Mouse (Mus musculus) adipose tissue, adult 10 weeks (tissue): ENCODE measurements around the gene Hist1h2be. TPM values are rescaled to one million over a fixed set of nuclear protein-coding genes. Genes with fewer than 3 reads are reported as not detected.

Source experiments
- polyA plus RNA-seq: library from polyadenylated mRNA; stranded (reverse); fragments of 350-450 nt; fragmentation: Illumina TruSeq; extraction: RNeasy Lipid Tissue Mini Kit (QIAGEN cat#74804); gene quantifications from one replicate; pipeline ENCODE4 v1.2.3, GENCODE M21; 2014; ENCODE audit warnings: low read depth, low replicate concordance

Hist1h2be gene
- 7.3 TPM for polyA plus RNA-seq

DNA sequence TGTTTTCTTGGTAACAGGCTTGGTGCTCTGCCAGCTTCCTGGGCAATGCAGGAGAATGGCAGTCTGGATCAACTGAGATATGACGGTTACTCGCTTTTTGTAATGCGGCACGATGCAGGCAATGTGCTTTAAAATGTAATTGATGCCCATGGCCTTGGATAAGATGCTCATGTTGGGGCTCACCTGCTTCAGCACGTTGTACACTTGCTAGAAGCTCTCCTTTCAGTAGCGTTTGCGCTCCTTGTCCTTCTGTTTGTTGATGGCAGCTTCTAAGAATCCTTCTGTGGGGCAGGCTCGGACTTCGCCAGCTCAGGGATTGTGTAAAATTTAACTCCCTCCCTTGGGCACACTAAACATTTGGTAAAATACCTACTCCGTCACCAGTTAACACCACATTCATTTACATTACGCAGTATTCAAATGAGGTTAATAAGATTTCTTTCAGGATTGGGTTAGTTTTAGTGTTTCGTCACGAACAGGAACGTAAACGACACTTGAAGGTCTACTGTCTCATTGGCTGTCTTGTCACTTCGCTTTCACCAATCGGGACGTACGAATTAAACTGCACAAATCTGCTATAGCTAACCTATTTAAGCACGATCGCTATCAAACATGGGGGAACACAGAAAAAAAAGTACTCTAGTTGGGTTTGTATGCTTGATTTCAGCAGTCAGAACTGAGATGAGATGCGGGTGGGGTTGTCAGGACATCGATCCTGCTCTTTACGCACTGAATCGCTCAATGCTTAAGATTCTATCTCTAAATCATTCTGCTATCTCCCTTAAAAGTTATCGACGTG lies at the start of gene Hist1h2be:
Gene Hist1h2be (minus strand): TSS at position 392 of the 799 bp plus-strand sequence.

DNA sequence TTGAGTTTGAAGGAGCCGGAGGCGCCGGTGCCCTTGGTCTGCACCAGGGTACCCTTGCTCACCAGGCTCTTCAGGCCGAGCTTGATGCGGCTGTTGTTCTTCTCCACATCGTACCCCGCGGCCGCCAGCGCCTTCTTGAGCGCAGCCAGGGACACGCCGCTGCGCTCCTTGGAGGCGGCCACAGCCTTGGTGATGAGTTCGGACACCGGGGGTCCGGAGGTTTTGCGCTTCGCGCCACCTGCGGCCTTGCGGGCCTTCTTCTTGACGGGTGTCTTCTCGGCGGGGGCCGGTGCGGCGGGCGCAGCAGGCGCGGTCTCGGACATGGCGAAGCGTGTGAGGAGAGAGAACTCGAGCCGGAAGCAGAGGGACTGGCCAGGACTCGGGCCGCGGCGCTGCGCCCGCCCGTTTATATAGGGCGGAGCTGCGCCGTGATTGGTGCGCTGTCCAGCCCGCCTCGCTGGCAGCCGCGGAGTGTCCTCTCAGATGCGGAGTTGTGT lies 1.3 kb upstream of the Hist1h2be start, which contains the start of gene Hist1h1e:
Gene Hist1h1e (minus strand): TSS at position 384 of the 497 bp plus-strand sequence.

DNA sequence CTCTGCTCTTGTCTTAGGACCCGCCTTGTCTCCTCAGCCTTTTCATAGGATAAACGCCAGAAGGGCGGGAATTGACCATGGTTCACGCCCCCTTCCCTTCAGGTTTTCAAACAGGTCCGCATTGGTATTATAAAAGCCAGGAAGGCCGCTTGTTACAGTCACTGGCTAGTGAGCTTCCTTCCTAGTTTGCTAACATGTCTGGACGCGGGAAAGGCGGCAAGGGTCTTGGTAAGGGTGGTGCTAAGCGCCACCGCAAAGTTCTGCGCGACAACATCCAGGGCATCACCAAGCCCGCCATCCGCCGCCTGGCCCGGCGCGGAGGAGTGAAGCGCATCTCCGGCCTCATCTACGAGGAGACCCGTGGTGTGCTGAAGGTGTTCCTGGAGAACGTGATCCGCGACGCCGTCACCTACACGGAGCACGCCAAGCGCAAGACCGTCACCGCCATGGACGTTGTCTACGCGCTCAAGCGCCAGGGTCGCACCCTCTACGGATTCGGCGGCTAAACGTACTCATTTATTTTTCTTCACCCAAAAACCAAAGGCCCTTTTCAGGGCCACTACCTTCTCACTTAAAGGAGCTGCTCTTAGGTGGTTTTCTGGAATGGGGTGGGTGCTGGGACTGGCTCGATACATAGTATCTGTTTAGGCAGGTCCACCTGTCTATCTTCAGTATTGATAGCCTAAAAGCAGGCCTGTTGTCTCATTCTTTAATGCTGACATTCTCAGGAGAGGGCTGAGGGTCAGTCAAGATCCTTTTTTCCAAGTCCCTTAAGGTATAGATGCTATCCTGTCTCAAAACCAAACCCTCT lies 39.3 kb downstream of the Hist1h2be start, which contains the start of gene Hist1h4d:
Gene Hist1h4d (plus strand): TSS at position 191 of the 811 bp plus-strand sequence.

DNA sequence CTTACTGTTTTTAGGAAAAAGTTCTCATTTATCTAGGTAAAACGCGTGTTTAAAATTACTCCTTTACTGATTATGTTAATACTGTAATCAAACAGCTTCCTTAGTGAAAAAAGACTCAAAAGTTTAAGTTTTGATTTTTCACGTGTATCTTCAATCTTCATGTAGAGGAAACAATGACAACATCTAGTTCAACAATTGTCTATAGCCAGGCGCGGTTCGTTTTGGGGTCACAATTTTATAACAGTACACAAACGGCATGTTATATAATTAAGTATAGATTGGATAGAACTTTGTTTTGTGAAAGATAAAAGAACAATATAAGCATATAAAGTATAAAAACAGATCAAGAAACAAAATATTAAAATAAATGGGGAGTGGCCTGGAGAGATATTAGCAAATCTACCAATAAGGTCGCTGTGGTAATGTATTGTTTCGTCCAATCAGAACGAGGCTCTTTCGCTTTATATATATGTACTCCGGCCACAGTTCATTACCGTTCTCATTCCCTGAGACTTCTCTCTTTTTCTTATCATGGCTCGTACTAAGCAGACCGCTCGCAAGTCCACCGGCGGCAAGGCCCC lies 45.6 kb downstream of the Hist1h2be start, which contains the start of gene Hist1h3d:
Gene Hist1h3d (plus strand): TSS at position 493 of the 581 bp plus-strand sequence.

DNA sequence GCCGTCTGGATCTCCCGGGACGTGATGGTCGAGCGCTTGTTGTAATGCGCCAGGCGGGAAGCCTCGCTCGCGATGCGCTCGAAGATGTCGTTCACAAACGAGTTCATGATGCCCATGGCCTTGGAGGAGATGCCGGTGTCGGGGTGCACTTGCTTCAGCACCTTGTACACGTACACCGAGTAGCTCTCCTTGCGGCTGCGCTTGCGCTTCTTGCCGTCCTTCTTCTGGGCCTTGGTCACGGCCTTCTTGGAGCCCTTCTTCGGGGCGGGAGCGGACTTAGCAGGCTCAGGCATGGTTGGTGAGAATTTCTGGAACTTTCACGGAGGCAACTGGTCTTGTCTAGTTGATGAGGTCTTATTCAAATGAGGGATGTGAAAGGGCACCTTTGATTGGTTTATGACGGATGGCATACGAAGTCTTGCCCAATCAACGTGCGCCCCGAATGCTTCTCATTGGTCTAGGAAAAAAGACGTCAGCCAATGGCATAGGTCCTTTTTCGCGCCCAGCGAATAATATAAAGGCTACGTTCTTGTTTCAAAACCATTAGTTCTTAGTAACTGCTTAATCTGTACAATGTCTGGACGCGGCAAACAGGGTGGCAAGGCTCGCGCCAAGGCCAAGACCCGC lies 46.9 kb downstream of the Hist1h2be start, which contains the start of the genes Hist1h2bf and Hist1h2ad:
Gene Hist1h2bf (minus strand): TSS at position 299 of the 627 bp plus-strand sequence.
Gene Hist1h2ad (plus strand): TSS at position 484 of the 627 bp plus-strand sequence.

DNA sequence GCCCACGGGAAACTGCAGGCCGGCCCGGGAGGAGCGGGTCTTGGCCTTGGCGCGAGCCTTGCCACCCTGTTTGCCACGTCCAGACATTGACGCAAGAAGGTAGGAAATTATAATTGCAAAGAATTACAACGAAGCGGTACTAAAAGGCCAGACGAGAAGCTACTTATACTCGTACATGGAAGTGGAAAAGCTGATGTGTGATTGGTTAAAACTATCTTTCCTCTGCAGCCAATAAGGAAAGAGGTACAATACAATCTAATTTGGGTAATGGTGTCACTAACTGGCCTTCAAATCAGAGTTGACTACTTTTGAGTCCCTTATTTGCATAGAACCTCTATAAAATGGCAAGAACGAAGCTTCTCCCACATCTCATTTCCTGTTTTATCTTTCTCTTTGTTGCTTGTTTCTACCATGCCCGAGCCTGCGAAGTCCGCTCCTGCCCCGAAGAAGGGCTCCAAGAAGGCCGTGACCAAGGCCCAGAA lies 49.9 kb downstream of the Hist1h2be start, which contains the start of the genes Hist1h2ae and Hist1h2bg:
Gene Hist1h2ae (minus strand): TSS at position 199 of the 482 bp plus-strand sequence.
Gene Hist1h2bg (plus strand): TSS at position 375 of the 482 bp plus-strand sequence.

DNA sequence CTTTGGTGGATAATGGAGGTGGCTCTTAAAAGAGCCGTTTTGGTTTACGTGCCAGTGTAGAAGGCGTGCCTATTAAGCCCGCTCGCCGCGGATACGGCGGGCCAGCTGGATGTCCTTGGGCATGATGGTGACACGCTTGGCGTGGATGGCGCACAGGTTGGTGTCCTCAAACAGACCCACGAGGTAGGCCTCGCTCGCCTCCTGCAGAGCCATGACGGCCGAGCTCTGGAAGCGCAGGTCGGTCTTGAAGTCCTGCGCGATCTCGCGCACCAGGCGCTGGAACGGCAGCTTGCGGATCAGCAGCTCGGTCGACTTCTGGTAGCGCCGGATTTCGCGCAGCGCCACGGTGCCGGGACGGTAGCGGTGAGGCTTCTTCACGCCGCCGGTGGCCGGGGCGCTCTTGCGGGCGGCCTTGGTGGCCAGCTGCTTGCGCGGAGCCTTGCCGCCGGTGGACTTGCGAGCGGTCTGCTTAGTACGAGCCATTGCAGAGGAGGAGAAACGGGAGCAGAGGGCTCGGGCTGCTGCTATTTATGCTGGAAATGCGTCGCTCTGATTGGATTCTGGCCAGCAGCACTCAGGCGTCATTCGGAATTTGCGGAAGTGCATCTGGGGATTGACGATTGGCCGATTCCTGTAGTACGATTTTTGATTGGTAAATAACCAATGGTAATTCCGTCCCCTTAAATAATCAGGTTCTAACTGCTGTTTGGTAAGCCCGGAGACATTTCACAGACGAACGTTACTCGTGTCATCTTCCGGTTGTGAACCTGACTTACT lies 58.9 kb downstream of the Hist1h2be start, which contains the start of gene Hist1h3e:
Gene Hist1h3e (minus strand): TSS at position 487 of the 777 bp plus-strand sequence.

DNA sequence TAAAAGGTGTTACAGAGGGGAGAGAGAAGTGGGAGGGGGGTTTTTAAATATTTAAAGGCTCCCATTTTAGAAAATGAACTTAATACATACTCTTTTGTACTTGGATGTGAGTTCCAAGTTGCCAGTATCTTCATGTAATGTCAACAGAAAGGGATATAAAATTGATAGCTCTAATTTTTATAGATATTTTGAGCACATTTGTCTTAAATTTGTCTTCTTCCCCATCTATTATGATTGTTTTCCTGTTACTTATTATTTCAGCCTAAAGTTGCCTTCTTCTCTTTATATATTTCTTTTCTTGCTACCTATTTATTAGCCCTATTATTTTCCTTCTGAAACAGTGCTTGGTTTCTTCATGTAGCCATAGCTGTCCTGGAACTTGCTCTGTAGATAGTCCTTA lies 68.0 kb downstream of the Hist1h2be start, which contains the start of gene Hist1h1d:
Gene Hist1h1d (plus strand): TSS at position 301 of the 400 bp plus-strand sequence.

DNA sequence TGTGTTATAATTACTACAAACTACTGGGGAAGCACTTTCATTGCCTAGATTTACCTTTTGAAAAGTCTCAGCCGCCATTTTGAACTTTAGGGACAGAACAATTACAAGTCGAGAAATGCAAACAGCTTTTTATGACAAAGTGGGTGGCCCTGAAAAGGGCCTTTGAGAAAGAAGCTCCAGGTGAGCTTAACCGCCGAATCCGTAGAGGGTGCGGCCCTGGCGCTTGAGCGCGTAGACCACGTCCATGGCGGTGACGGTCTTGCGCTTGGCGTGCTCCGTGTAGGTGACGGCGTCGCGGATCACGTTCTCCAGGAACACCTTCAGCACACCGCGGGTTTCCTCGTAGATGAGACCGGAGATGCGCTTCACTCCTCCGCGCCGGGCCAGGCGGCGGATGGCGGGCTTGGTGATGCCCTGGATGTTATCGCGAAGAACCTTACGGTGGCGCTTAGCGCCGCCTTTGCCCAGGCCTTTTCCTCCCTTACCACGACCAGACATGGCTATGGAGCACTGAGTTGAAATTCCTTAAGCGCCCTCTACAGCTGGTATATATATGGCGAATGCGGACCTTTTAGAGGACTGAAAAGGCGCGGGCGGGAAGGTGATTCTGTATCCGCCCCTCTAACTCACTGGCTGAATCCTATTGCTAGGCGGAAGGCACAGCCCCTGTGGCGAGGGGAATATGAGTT lies 69.6 kb downstream of the Hist1h2be start, which contains the start of gene Hist1h4f:
Gene Hist1h4f (minus strand): TSS at position 503 of the 689 bp plus-strand sequence.

DNA sequence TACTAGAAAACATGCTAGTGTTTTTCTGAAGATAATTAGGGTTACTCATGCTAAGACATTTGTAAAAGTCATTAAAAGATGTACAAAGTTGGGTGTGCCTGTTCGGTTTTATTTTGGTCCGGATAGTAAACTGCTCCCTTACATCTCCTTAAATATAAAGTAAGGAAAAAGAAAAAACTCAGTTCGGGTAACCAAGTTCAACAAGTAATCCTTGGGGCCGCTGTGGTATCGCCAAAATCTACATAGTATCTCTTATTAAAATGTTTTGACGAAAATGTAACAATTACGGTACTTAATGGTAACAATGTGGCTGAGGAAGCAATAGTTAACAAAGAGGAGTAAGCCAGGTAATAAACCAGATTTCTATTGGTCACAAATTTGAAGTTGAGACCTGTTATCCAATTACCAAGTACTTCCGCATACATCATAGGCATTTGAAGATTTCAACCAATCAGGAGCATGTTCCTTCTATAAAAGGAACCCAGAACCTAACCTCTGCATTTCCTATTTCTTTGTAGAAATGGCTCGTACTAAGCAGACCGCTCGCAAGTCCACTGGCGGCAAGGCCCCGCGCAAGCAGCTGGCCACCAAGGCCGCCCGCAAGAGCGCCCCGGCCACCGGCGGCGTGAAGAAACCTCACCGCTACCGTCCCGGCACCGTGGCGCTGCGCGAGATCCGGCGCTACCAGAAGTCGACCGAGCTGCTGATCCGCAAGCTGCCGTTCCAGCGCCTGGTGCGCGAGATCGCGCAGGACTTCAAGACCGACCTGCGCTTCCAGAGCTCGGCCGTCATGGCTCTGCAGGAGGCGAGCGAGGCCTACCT lies 76.7 kb downstream of the Hist1h2be start, which contains the start of gene Hist1h3f:
Gene Hist1h3f (plus strand): TSS at position 88 of the 822 bp plus-strand sequence.

DNA sequence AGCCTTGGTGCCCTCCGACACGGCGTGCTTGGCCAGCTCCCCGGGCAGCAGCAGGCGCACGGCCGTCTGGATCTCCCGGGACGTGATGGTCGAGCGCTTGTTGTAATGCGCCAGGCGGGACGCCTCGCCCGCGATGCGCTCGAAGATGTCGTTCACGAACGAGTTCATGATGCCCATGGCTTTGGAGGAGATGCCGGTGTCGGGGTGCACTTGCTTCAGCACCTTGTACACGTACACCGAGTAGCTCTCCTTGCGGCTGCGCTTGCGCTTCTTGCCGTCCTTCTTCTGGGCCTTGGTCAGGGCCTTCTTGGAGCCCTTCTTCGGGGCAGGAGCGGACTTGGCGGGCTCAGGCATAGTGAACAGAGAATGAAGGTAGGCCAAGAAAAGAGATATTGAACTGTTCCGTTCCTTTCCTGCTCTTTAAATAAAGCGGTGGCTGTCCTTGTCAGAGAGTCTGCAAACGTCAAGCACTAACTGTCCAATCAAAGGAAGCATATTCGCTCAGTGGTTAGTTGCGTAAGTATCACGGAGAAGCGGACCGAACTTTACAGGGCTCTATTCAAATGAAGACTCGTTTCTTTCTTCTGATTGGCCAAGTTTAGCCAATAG lies 77.8 kb downstream of the Hist1h2be start, which contains the start of gene Hist1h2bh:
Gene Hist1h2bh (minus strand): TSS at position 394 of the 609 bp plus-strand sequence.

DNA sequence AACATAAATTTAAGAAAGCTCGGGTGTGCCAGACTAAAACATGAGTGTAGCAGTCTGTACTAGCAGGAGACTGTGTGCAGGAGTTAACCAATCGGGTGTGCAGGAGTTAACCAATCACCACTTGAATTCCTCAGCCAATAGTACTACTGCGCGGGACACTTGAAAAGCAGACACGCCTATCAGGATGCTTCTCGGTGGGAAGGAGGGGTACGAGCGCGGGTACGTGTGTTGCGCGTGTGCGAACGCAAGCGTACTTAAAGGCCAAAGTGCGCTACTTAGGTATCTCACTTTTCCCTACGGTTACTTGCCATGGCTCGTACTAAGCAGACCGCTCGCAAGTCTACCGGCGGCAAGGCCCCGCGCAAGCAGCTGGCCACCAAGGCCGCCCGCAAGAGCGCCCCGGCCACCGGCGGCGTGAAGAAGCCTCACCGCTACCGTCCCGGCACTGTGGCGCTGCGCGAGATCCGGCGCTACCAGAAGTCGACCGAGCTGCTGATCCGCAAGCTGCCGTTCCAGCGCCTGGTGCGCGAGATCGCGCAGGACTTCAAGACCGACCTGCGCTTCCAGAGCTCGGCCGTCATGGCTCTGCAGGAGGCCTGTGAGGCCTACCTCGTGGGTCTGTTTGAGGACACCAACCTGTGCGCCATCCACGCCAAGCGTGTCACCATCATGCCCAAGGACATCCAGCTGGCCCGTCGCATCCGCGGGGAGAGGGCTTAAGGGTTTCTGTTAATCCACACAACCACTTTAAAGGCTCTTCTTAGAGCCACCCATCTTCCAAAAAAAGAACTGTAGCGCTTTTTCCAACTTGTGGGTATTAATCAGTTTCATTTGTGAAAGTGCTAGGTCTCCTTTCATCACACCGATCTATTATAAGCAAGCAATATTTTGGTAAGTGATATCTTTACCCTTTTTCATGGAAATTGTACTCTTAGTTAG lies 85.5 kb downstream of the Hist1h2be start, which contains the start of gene Hist1h3g:
Gene Hist1h3g (plus strand): TSS at position 286 of the 939 bp plus-strand sequence.

